Mouse (Mus musculus): ENCODE results near the gene Nxpe5. TPM values are rescaled to one million over a fixed set of nuclear protein-coding genes. Genes with fewer than 3 reads are reported as not detected.
A peak's percentile ranks its signal among the peaks of the same experiment; 100 is the strongest.

Nxpe5 gene
- polyA plus RNA-seq (2012; rRNA removed), result 0.73 and 0.87 TPM in 2 replicates

DNA sequence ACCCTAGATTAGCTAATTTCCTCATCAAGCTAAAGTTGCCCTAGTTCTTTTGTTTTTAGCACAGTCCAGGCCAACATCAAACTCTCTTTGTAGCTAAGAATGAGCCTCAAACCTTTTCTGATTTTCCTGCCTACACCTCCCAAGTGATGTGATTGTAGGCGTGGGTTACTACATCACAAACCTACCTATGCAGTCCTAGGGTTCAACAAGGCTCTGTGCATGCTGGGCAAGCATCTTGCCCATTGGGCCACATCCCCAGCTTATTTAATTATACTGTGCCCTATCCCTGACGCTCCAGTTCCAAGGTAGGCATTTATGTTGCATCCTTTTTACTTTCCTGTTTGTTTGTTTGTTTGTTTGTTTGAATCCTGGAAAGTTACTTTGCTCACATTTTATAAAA, at the start of gene Nxpe5:
Nxpe5 (plus strand) TSS at position 199 of the 400 bp plus-strand sequence.
- 34% methylated on average over 2 of the region's 2 CpGs for WGBS
- no peak for DNase-seq
- H3K4me3 ChIP-seq (ENCODE audit: control insufficient read depth, insufficient read depth, low read length), result no peak within 1 kb of the TSS
- H3K27me3 ChIP-seq (ENCODE audit: control insufficient read depth, insufficient read depth, low read length), result no peaks in the 10 kb centered on the region
- H3K27ac ChIP-seq (ENCODE audit: control insufficient read depth, insufficient read depth, low read length), result no peak within 1 kb of the TSS
- no peaks in the 10 kb centered on the region for H3K4me1 ChIP-seq (replicated peaks; ENCODE audit: control insufficient read depth, insufficient read depth, low read length)
- TF ChIP-seq CTCF (IDR thresholded peaks at IDR 0.05; ENCODE audit: borderline replicate concordance, control insufficient read depth, extremely low read depth, insufficient read depth, low read length, poor library complexity) (no peak), POLR2A (IDR thresholded peaks at IDR 0.05; ENCODE audit: control insufficient read depth, extremely low read depth, insufficient read depth, low read length, poor library complexity) (no peak)
- H3K36me3 ChIP-seq (ENCODE audit: control insufficient read depth, insufficient read depth, low read length), result no peaks in the 10 kb centered on the region

GRCm38 (mm10) chr5:138186950-138187638, 38.6 kb upstream of the Nxpe5 start, which contains the start of the genes Taf6 and Cnpy4:
TSS of gene Taf6 (minus strand) at chr5:138187451.
TSS of gene Cnpy4 (plus strand) at chr5:138187485.
- DNase-seq, result peak; percentile 83
- TF ChIP-seq CTCF (IDR thresholded peaks at IDR 0.05; ENCODE audit: borderline replicate concordance, control insufficient read depth, extremely low read depth, insufficient read depth, low read length, poor library complexity) (0 out of 2 replicates have a peak, but pooled peaks have one; percentile 34), POLR2A (IDR thresholded peaks at IDR 0.05; ENCODE audit: control insufficient read depth, extremely low read depth, insufficient read depth, low read length, poor library complexity) (peak; percentile 98)
- peak within 1 kb of the TSS; percentile 100 for H3K4me3 ChIP-seq (ENCODE audit: control insufficient read depth, insufficient read depth, low read length)
- WGBS, result under 1% methylated on average over 31 of the region's 31 CpGs
- peak within 1 kb of the TSS; percentile 71; the same call in 1 of the 2 replicates for H3K27ac ChIP-seq (ENCODE audit: control insufficient read depth, insufficient read depth, low read length)
- peaks cover 2% of the 10 kb centered on the region for H3K36me3 ChIP-seq (ENCODE audit: control insufficient read depth, insufficient read depth, low read length)
- no peaks in the 10 kb centered on the region for H3K27me3 ChIP-seq (ENCODE audit: control insufficient read depth, insufficient read depth, low read length)
- H3K4me1 ChIP-seq (replicated peaks; ENCODE audit: control insufficient read depth, insufficient read depth, low read length), result peaks cover 5% of the 10 kb centered on the region; the same call in 1 of the 2 replicates

DNA sequence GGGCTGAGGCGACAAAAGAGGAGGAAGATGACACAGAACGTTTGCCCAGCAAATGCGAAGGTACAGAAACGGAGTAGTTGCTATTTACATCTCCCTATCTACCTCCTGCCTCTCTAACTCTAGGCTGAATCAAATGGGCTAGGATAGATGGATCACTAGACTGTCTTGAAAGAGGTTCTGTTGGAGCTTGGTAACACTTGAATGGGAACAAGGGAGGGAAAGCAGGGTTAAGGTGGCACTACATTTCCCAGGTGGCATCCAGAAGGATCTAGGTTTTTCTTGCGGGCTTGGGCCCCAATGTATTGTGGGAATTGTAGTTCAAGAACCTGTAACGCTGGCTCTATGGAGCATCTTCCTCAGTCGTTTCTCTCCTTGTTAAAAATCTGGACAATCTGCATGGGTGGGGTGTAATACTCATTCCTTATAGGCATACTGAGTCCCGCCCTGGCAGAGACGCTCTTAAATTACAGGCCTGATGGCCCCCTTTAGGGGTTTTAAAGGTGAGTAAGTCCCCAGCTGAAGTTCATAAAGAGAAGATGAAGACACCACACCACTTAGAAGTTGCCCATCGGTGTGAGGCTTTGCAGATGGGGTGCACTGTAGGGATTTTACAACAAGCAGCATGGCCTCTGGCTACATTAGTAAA, 37.9 kb upstream of the Nxpe5 start:
- no peaks in the 10 kb centered on the region; the same call in 1 of the 2 replicates for H3K36me3 ChIP-seq (ENCODE audit: control insufficient read depth, insufficient read depth, low read length)
- TF ChIP-seq POLR2A (IDR thresholded peaks at IDR 0.05; ENCODE audit: control insufficient read depth, extremely low read depth, insufficient read depth, low read length, poor library complexity) (no peak), CTCF (IDR thresholded peaks at IDR 0.05; ENCODE audit: borderline replicate concordance, control insufficient read depth, extremely low read depth, insufficient read depth, low read length, poor library complexity) (no peak)
- peaks cover 5% of the 10 kb centered on the region; the same call in 1 of the 2 replicates for H3K4me1 ChIP-seq (replicated peaks; ENCODE audit: control insufficient read depth, insufficient read depth, low read length)
- peak; percentile 71 for DNase-seq
- WGBS, result under 1% methylated on average over 10 of the region's 10 CpGs
- H3K27ac ChIP-seq (ENCODE audit: control insufficient read depth, insufficient read depth, low read length), result peak overlapping the region; percentile 71; the same call in 1 of the 2 replicates
- H3K4me3 ChIP-seq (ENCODE audit: control insufficient read depth, insufficient read depth, low read length), result peak overlapping the region; percentile 92
- no peaks in the 10 kb centered on the region for H3K27me3 ChIP-seq (ENCODE audit: control insufficient read depth, insufficient read depth, low read length)

DNA sequence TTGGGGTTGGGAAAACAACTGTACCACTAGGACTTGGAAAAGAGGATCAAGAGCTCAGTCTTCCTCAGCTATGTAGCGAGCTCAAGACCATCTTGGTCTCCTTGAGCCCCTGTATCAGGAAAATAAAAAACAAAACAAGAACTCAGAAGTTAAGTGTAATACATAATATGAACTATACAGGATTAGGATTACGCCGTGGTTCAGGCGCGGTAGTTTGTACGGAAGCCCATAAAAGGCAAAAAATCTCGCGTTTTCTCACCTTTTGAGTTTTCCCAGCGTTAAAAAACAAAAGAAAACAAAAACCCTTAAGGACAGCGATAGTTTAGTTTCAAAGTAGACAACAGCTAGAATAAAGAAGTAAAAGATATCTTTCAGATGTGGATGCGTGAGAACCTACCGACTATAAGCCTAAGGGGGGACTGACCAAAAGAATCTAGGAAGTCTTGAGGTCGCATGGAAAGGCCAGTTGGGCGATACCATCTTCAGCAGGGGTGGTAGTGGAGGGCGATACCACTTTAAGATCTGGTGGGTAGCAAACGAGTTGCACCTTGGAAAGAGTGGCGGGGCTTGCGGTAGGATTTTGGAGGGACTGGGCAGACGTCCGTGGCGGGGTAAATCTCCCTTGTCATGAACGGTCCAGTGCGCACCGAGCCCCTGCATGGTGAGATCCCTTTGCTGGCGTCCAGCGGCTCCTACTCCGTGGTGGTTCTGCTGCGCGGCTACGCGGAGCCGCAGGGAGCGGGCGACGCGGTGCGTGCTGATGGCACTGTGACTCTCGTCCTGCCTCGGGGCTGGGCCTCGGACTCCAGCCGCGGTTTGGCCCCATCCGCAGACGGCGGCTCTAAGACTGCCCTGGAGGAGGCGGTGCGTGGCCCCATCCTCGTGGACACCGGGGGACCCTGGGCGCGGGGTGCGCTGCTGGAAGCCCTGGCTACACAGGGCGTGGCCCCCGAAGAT, 31.6 kb upstream of the Nxpe5 start, which contains the start of gene Mblac1:
Mblac1 (plus strand) TSS at position 544 of the 957 bp plus-strand sequence.
- H3K4me1 ChIP-seq (replicated peaks; ENCODE audit: control insufficient read depth, insufficient read depth, low read length), result peaks cover 5% of the 10 kb centered on the region
- H3K27ac ChIP-seq (ENCODE audit: control insufficient read depth, insufficient read depth, low read length), result no peak within 1 kb of the TSS
- H3K36me3 ChIP-seq (ENCODE audit: control insufficient read depth, insufficient read depth, low read length), result no peaks in the 10 kb centered on the region
- H3K27me3 ChIP-seq (ENCODE audit: control insufficient read depth, insufficient read depth, low read length), result no peaks in the 10 kb centered on the region
- peak; percentile 83 for DNase-seq
- H3K4me3 ChIP-seq (ENCODE audit: control insufficient read depth, insufficient read depth, low read length), result peak within 1 kb of the TSS; percentile 54
- WGBS, result 3% methylated on average over 54 of the region's 54 CpGs
- TF ChIP-seq CTCF (IDR thresholded peaks at IDR 0.05; ENCODE audit: borderline replicate concordance, control insufficient read depth, extremely low read depth, insufficient read depth, low read length, poor library complexity) (0 out of 2 replicates have a peak, but pooled peaks have one; percentile 60), POLR2A (IDR thresholded peaks at IDR 0.05; ENCODE audit: control insufficient read depth, extremely low read depth, insufficient read depth, low read length, poor library complexity) (peak; percentile 17; the same call in 1 of the 2 replicates)

GRCm38 (mm10) chr5:138194755-138195345, 30.8 kb upstream of the Nxpe5 start:
- H3K4me3 ChIP-seq (ENCODE audit: control insufficient read depth, insufficient read depth, low read length), result peak overlapping the region; percentile 54
- peak; percentile 35 for DNase-seq
- 3% methylated on average over 29 of the region's 29 CpGs for WGBS
- no peaks in the 10 kb centered on the region for H3K27me3 ChIP-seq (ENCODE audit: control insufficient read depth, insufficient read depth, low read length)
- H3K36me3 ChIP-seq (ENCODE audit: control insufficient read depth, insufficient read depth, low read length), result no peaks in the 10 kb centered on the region
- H3K27ac ChIP-seq (ENCODE audit: control insufficient read depth, insufficient read depth, low read length), result no peak overlapping the region
- no peak for TF ChIP-seq POLR2A (IDR thresholded peaks at IDR 0.05; ENCODE audit: control insufficient read depth, extremely low read depth, insufficient read depth, low read length, poor library complexity)
- no peak for TF ChIP-seq CTCF (IDR thresholded peaks at IDR 0.05; ENCODE audit: borderline replicate concordance, control insufficient read depth, extremely low read depth, insufficient read depth, low read length, poor library complexity)
- peaks cover 5% of the 10 kb centered on the region for H3K4me1 ChIP-seq (replicated peaks; ENCODE audit: control insufficient read depth, insufficient read depth, low read length)
